Mouse (Mus musculus) heart, embryonic 16.5 days (tissue): Measurements from ENCODE around the gene Tmem108. TPM values are rescaled to one million over a fixed set of nuclear protein-coding genes. Genes with fewer than 3 reads are reported as not detected.

Experiments used
- ATAC-seq: fragments of 200-750 bp; cut with Nextera tagmentation; replicated peaks from 2 replicates; pipeline ENCODE4 v1.8.0; 2017; ENCODE audit warnings: moderate number of reproducible peaks; ENCODE audit not compliant: insufficient read depth, low FRiP score; ENCODE audit errors: extremely low read depth
- H3K27ac ChIP-seq: fragments of 300-500 bp; sonication (generic); 2 replicates; pipeline ENCODE4 v1.5.1; 2014; ENCODE audit warnings: mild to moderate bottlenecking, low read length, control low read depth, moderate library complexity
- H3K27me3 ChIP-seq: fragments of 300-500 bp; sonication (generic); 2 replicates; pipeline ENCODE4 v1.6.1; 2014; ENCODE audit warnings: low read length, mixed read lengths; ENCODE audit not compliant: control insufficient read depth, insufficient read depth
- H3K36me3 ChIP-seq: fragments of 300-500 bp; sonication (generic); 2 replicates; pipeline ENCODE4 v1.6.1; 2014; ENCODE audit not compliant: control insufficient read depth, insufficient read depth
- H3K4me1 ChIP-seq: fragments of 300-500 bp; sonication (generic); 2 replicates; pipeline ENCODE4 v1.6.1; 2014; ENCODE audit warnings: low read length, mixed read lengths; ENCODE audit not compliant: control insufficient read depth, insufficient read depth
- H3K4me2 ChIP-seq: fragments of 300-500 bp; sonication (generic); 2 replicates; pipeline ENCODE4 v1.6.1; 2014; ENCODE audit warnings: low read depth, mild to moderate bottlenecking, control low read depth, low read length
- H3K4me3 ChIP-seq: fragments of 300-500 bp; sonication (generic); 2 replicates; pipeline ENCODE4 v1.5.1; 2014; ENCODE audit warnings: mild to moderate bottlenecking, control low read depth, low read length
- H3K9ac ChIP-seq: fragments of 300-500 bp; sonication (generic); 2 replicates; pipeline ENCODE4 v1.6.1; 2014; ENCODE audit warnings: low read length, control low read depth
- H3K9me3 ChIP-seq: fragments of 300-500 bp; sonication (generic); replicated peaks from 2 replicates; pipeline ENCODE4 v1.6.1; 2016; ENCODE audit warnings: low read length; ENCODE audit not compliant: control insufficient read depth
- WGBS: fragments of 180-500 bp; shearing (Covaris S2); extraction: QIAGEN DNeasy Blood & Tissue Kit; methylation state at CpG from one replicate; pipeline ENCODE4 v1.1.7; 2014; 5-methylcytosine and 5-hydroxymethylcytosine counted together
- polyA plus RNA-seq: library from polyadenylated mRNA; unstranded; fragments of >200 nt; fragmentation: Nextera tagmentation; extraction: Ambion mirVana; gene quantifications from 2 replicates; pipeline ENCODE4 v1.2.1, GENCODE M21; 2015

The Tmem108 gene
- polyA plus RNA-seq, 1 experiment from 2014 or later = 44.8 TPM

DNA sequence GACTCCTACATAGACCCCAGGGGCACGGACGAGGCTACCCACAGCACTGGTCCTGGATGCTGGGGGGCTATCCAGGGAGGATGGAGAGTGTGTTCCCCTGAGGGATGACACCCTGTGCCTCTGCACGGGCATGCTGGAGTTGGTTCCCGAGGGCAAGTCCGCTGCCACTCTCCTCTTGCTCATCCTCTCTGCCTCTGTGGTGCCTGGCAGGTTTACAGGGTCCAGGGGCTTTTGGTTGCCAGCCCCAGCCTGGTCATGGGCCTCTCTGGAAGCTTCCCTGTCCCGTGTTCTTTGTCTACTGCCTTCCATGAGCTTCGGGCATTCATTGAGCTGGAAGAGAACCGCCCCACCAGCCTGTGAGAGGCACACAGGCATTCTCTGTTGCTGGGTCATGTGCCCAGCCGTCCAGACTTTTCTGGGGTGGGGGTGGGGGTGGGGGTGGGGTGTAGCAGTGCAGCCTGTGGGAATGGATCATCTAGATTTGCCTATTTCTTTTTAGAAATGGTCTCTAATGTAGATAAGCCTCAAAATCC lies 281.5 kb downstream of the Tmem108 start, which contains the start of gene Bfsp2:
TSS of gene Bfsp2 (minus strand) at position 377 of the 533 bp plus-strand sequence.
- Histone ChIP-seq H3K27me3 (no peaks in the 10 kb centered on the region), H3K4me1 (peaks cover 15% of the 10 kb centered on the region), H3K36me3 (no peaks in the 10 kb centered on the region), H3K9me3 (no peaks in the 10 kb centered on the region), H3K4me2 (peak within 1 kb of the TSS; percentile 30), H3K4me3 (no peak within 1 kb of the TSS), H3K27ac (peak within 1 kb of the TSS; percentile 78), H3K9ac (peak within 1 kb of the TSS; percentile 18; the same call in 1 of the 2 replicates)
- WGBS = 72% methylated on average over 9 of the region's 9 CpGs
- no peak; the same call in 1 of the 2 replicates for ATAC-seq

DNA sequence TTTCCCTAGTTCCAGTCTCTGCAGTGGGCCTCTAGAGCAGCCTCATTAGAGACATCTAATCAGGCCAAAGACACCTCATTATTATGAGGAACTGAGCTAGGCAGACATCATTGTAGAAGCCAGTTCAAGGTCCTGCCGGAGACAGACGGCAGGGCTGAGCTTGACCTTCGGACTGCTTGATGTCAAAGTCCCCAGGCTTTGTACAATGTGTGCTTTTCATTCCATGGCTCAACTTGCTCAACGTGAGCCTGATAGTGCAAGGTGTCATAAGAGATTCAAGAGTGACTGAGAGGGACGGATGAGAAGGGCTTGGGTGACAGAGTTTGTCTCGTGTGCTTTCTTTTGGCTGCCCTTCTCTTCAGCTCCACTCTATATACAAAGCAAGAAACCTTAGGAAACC lies 286.2 kb downstream of the Tmem108 start:
- no peak overlapping the region for H3K4me2 ChIP-seq
- no peak for ATAC-seq
- no peaks in the 10 kb centered on the region for H3K36me3 ChIP-seq
- no peak overlapping the region for H3K9ac ChIP-seq
- WGBS = 51% methylated on average over 6 of the region's 6 CpGs
- no peak overlapping the region for H3K4me3 ChIP-seq
- H3K4me1 ChIP-seq = peaks cover 15% of the 10 kb centered on the region
- no peaks in the 10 kb centered on the region for H3K27me3 ChIP-seq
- no peak overlapping the region for H3K27ac ChIP-seq
- no peaks in the 10 kb centered on the region for H3K9me3 ChIP-seq

- Histone ChIP-seq H3K36me3 (no peaks in the 10 kb centered on the region), H3K4me2 (no peak overlapping the region), H3K4me1 (peaks cover 11% of the 10 kb centered on the region), H3K9me3 (no peaks in the 10 kb centered on the region), H3K9ac (no peak overlapping the region), H3K27ac (no peak overlapping the region), H3K4me3 (no peak overlapping the region), H3K27me3 (no peaks in the 10 kb centered on the region)
- WGBS = 50% methylated on average over 13 of the region's 13 CpGs
- peak; percentile 33; the same call in 1 of the 2 replicates for ATAC-seq
Observed at GRCm38 (mm10) chr9:103473915-103474688, 287.5 kb downstream of the Tmem108 start.

GRCm38 (mm10) chr9:103471784-103472183 lies 289.9 kb downstream of the Tmem108 start:
- Histone ChIP-seq H3K4me1 (peaks cover 11% of the 10 kb centered on the region), H3K4me3 (no peak overlapping the region), H3K9ac (no peak overlapping the region), H3K36me3 (no peaks in the 10 kb centered on the region), H3K27me3 (no peaks in the 10 kb centered on the region), H3K4me2 (0 out of 2 replicates have a peak overlapping the region, but pooled peaks have one; percentile 30), H3K27ac (no peak overlapping the region), H3K9me3 (no peaks in the 10 kb centered on the region)
- 40% methylated on average over 11 of the region's 11 CpGs for WGBS
- ATAC-seq = no peak

DNA sequence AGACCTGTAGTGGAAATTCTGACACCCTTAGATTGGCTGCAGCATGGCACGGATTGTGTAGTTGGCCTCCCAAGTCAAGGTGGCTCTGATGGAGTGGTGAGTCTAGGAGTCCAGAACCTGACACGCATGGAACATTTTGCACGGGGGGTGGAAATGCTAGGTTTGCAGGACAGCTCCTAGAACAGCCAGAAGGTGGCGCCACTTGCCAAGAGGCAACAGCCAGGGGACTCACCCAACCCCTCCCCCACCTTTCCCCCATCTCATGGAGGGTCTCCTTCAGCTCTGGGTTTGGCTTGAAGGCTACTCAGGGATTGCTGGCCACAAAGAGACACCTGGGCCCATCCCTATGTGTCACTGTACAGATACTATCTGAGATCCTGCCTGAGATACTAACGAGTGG lies 292.1 kb downstream of the Tmem108 start:
- Histone ChIP-seq H3K4me3 (no peak overlapping the region), H3K27ac (no peak overlapping the region), H3K27me3 (no peaks in the 10 kb centered on the region), H3K9me3 (no peaks in the 10 kb centered on the region), H3K36me3 (no peaks in the 10 kb centered on the region), H3K4me1 (peaks cover 11% of the 10 kb centered on the region), H3K9ac (no peak overlapping the region), H3K4me2 (no peak overlapping the region)
- WGBS = 60% methylated on average over 5 of the region's 5 CpGs
- ATAC-seq = no peak

DNA sequence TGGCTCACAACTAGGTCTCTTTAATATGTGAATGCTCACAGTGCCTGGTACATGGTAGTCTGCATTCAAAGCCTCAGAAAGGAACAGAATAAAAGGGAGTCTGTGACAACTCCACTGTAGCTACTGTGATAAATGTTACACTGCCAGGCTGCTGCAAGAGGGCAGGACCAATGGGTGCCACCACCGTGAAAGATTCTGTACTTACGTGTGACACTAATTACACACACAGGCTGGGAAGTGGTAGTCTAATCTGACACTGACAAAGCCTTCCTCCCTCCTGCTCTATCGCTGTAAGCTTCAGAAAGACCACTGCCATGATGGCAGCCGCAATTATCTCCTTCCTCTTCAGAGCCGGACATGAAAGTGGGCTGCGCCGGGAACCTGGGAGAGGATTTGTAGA lies 292.7 kb downstream of the Tmem108 start:
- Histone ChIP-seq H3K4me1 (peaks cover 8% of the 10 kb centered on the region; the same call in 1 of the 2 replicates), H3K4me2 (no peak overlapping the region), H3K9ac (no peak overlapping the region), H3K27me3 (no peaks in the 10 kb centered on the region), H3K9me3 (no peaks in the 10 kb centered on the region), H3K36me3 (no peaks in the 10 kb centered on the region), H3K27ac (no peak overlapping the region), H3K4me3 (no peak overlapping the region)
- WGBS = 81% methylated on average over 7 of the region's 7 CpGs
- no peak for ATAC-seq

DNA sequence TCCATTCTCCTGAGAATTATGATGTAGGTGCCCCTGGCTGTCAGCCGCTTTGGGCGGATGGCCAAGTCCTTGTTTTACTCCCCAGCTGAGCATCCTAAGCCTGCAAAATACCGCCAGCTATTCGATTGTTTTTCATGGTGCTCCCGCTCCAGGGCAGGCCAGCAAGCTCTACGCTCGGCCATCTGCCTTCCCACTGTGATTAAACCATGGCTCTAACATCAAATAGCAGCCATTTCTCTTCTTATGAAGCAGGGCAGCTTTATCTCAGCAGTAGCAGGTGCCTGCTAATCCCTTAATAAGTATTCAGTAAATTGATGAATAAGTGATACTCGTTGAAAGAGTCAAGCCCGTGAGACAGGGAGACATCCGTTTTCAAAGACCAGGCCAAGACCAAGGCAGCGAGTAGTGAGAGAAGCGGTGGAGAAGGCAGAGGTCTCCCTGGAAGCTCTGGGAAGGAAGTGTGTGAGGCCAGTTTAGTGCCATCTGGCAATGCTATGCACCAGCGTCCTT lies 295.9 kb downstream of the Tmem108 start:
- peaks cover 2% of the 10 kb centered on the region; the same call in 1 of the 2 replicates for H3K4me1 ChIP-seq
- H3K9ac ChIP-seq = no peak overlapping the region
- no peaks in the 10 kb centered on the region for H3K36me3 ChIP-seq
- no peak for ATAC-seq
- H3K4me2 ChIP-seq = no peak overlapping the region
- H3K27ac ChIP-seq = no peak overlapping the region
- 66% methylated on average over 13 of the region's 13 CpGs for WGBS
- no peaks in the 10 kb centered on the region for H3K27me3 ChIP-seq
- H3K4me3 ChIP-seq = no peak overlapping the region
- no peaks in the 10 kb centered on the region for H3K9me3 ChIP-seq

- WGBS = 61% methylated on average over 1 of the region's 1 CpGs
- no peaks in the 10 kb centered on the region for H3K36me3 ChIP-seq
- H3K27ac ChIP-seq = no peak overlapping the region
Observed at GRCm38 (mm10) chr9:103465293-103465692, 296.3 kb downstream of the Tmem108 start.

GRCm38 (mm10) chr9:103463833-103464232 lies 297.8 kb downstream of the Tmem108 start:
- Histone ChIP-seq H3K4me1 (peaks cover 2% of the 10 kb centered on the region; the same call in 1 of the 2 replicates), H3K9me3 (no peaks in the 10 kb centered on the region), H3K4me3 (no peak overlapping the region), H3K9ac (no peak overlapping the region), H3K27ac (no peak overlapping the region), H3K36me3 (no peaks in the 10 kb centered on the region), H3K27me3 (no peaks in the 10 kb centered on the region), H3K4me2 (no peak overlapping the region)
- 42% methylated on average over 6 of the region's 6 CpGs for WGBS
- ATAC-seq = no peak; the same call in 1 of the 2 replicates

More at GRCm38 (mm10) chr9:103465293-103465692, 296.3 kb downstream of the Tmem108 start:
- Histone ChIP-seq H3K9ac (no peak overlapping the region), H3K4me3 (no peak overlapping the region), H3K4me2 (no peak overlapping the region), H3K9me3 (no peaks in the 10 kb centered on the region), H3K27me3 (no peaks in the 10 kb centered on the region), H3K4me1 (peaks cover 2% of the 10 kb centered on the region; the same call in 1 of the 2 replicates)
- ATAC-seq = no peak
